Mouse (Mus musculus) midbrain, embryonic 14.5 days (tissue): ENCODE data around the gene Fam131c. TPM values are rescaled to one million over a fixed set of nuclear protein-coding genes. Genes with fewer than 3 reads are reported as not detected.

Experiments used
- ATAC-seq: fragments of 200-750 bp; cut with Nextera tagmentation; 2 replicates; pipeline ENCODE4 v1.8.0; 2017; ENCODE audit warnings: moderate number of reproducible peaks, moderate library complexity; ENCODE audit not compliant: low FRiP score, low TSS enrichment
- DNase-seq: peaks from one replicate; pipeline ENCODE4 v3.0.0-alpha.2; 2015
- H3K27ac ChIP-seq: fragments of 300-500 bp; sonication (generic); replicated peaks from 2 replicates; pipeline ENCODE4 v1.5.1; 2014; ENCODE audit warnings: mild to moderate bottlenecking, low read depth, low read length, moderate library complexity
- H3K27me3 ChIP-seq: fragments of 300-500 bp; sonication (generic); 2 replicates; pipeline ENCODE4 v1.6.1; 2014; ENCODE audit warnings: low read length, control low read depth, mixed read lengths; ENCODE audit not compliant: control insufficient read depth, insufficient read depth
- H3K36me3 ChIP-seq: fragments of 300-500 bp; sonication (generic); 2 replicates; pipeline ENCODE4 v1.6.1; 2014; ENCODE audit warnings: low read length, control low read depth; ENCODE audit not compliant: control insufficient read depth, insufficient read depth
- H3K4me1 ChIP-seq: fragments of 300-500 bp; sonication (generic); 2 replicates; pipeline ENCODE4 v1.6.1; 2014; ENCODE audit warnings: mild to moderate bottlenecking, antibody characterized with exemption, low read length, control low read depth; ENCODE audit not compliant: control insufficient read depth, insufficient read depth
- H3K4me2 ChIP-seq: fragments of 300-500 bp; sonication (generic); 2 replicates; pipeline ENCODE4 v1.6.1; 2014; ENCODE audit warnings: mild to moderate bottlenecking, low read length, moderate library complexity
- H3K4me3 ChIP-seq: fragments of 300-500 bp; sonication (generic); replicated peaks from 2 replicates; pipeline ENCODE4 v1.5.1; 2014; ENCODE audit warnings: low read depth, low read length
- H3K9ac ChIP-seq: fragments of 300-500 bp; sonication (generic); replicated peaks from 2 replicates; pipeline ENCODE4 v1.6.1; 2014; ENCODE audit warnings: mild to moderate bottlenecking, low read length, moderate library complexity
- H3K9me3 ChIP-seq: fragments of 300-500 bp; sonication (generic); 2 replicates; pipeline ENCODE4 v1.6.1; 2016; ENCODE audit warnings: low read length, control low read depth, mixed read lengths; ENCODE audit not compliant: control insufficient read depth
- WGBS: fragments of 180-500 bp; shearing (Covaris S2); extraction: QIAGEN DNeasy Blood & Tissue Kit; methylation state at CpG from one replicate; pipeline ENCODE4 v1.1.7; 2014; 5-methylcytosine and 5-hydroxymethylcytosine counted together
- polyA plus RNA-seq: library from polyadenylated mRNA; unstranded; fragments of >200 nt; fragmentation: Nextera tagmentation; extraction: Ambion mirVana; gene quantifications from 2 replicates; pipeline ENCODE4 v1.2.1, GENCODE M21; 2014

Gene Fam131c
- polyA plus RNA-seq, 1 experiment from 2014 or later: 26.7 TPM

GRCm38 (mm10) chr4:141365126-141365525, 2.9 kb upstream of the Fam131c start:
- ATAC-seq: no peak
- Histone ChIP-seq H3K27ac (no peak overlapping the region), H3K4me1 (0 out of 2 replicates have a peak, but pooled peaks cover under 1% of the 10 kb centered on the region), H3K36me3 (no peaks in the 10 kb centered on the region), H3K27me3 (peaks cover 7% of the 10 kb centered on the region; the same call in 1 of the 2 replicates), H3K4me3 (no peak overlapping the region), H3K4me2 (no peak overlapping the region), H3K9ac (no peak overlapping the region), H3K9me3 (no peaks in the 10 kb centered on the region)
- WGBS: 43% methylated on average over 8 of the region's 8 CpGs
- DNase-seq: no peak

- Histone ChIP-seq H3K36me3 (no peaks in the 10 kb centered on the region), H3K4me3 (no peak overlapping the region), H3K27me3 (peaks cover 7% of the 10 kb centered on the region; the same call in 1 of the 2 replicates), H3K27ac (no peak overlapping the region), H3K4me2 (no peak overlapping the region), H3K4me1 (no peaks in the 10 kb centered on the region), H3K9ac (no peak overlapping the region), H3K9me3 (no peaks in the 10 kb centered on the region)
- 61% methylated on average over 7 of the region's 7 CpGs for WGBS
- DNase-seq: no peak
- ATAC-seq: no peak
Measured at GRCm38 (mm10) chr4:141365876-141366275, 2.1 kb upstream of the Fam131c start.

DNA sequence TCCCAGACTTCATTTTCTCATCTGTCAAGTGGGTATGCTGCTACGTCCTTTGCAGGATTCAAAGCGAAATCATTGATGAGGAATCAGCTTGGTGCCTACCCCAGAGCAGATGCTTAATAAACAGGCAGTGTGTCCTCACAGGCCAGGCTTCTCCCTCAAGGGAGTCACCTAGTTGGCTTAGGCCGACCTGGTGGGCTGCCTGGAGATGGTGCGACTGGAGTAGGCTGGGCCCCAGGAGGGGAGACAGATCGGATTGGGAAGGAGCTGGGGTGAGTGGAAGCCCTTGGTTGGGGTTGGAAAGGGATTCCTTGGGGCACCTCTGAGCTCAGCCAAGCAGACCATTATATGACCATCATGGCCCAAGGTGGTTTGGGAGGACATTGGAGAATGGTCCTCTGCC, 4.4 kb downstream of the Fam131c start:
- ATAC-seq (no peak), DNase-seq (no peak)
- 90% methylated on average over 5 of the region's 5 CpGs for WGBS
- H3K27ac ChIP-seq: no peak overlapping the region
- H3K36me3 ChIP-seq: no peaks in the 10 kb centered on the region
- no peaks in the 10 kb centered on the region for H3K4me1 ChIP-seq
- no peak overlapping the region for H3K4me2 ChIP-seq
- H3K4me3 ChIP-seq: no peak overlapping the region
- H3K27me3 ChIP-seq: no peaks in the 10 kb centered on the region
- H3K9ac ChIP-seq: no peak overlapping the region
- no peaks in the 10 kb centered on the region for H3K9me3 ChIP-seq

DNA sequence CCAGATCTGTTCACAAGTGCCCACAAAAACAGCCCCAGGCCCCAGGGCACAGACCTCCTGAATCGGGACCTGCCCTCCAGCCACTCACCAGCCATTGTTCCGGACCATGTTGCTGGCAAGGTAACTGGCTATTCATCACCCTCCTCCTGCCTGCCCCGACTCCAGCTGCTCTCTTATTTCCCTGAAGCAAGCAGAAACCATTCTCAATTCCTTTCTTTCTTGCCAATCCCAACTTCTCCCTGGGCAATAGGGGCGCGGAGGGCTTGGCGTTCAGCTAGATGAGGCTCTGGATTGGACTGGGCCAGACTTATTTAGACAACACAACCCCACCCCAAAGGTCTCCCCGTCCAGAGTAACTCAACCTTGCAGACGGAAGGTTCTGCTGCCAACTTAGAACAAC, 11.7 kb downstream of the Fam131c start:
- DNase-seq (no peak), ATAC-seq (no peak)
- WGBS: 57% methylated on average over 8 of the region's 8 CpGs

DNA sequence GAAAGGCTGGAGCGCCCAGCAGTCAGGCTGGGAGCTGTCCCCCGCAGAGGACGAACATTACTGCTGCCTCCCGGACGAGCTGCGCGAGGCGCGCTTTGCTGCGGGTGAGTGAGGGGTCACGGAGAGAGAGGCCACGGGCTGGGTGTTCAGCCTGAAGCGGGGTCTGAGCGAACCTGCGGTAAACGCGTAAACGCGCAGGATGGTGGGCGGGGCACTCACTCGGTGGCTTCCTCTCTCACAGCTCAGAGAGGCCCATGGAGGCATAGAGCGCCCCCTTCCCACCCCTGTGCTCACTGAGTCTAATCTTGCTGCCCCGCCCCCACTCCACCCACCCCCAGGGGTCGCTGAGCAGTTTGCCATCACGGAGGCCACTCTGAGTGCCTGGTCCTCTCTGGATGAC, 14.4 kb downstream of the Fam131c start:
- ATAC-seq (no peak), DNase-seq (peak; percentile 58)
- peak overlapping the region; percentile 22 for H3K4me3 ChIP-seq
- H3K4me2 ChIP-seq: peak overlapping the region; percentile 55
- no peaks in the 10 kb centered on the region for H3K36me3 ChIP-seq
- WGBS: 1% methylated on average over 25 of the region's 25 CpGs
- no peaks in the 10 kb centered on the region for H3K9me3 ChIP-seq
- H3K9ac ChIP-seq: peak overlapping the region; percentile 25; the same call in 1 of the 2 replicates
- no peaks in the 10 kb centered on the region for H3K4me1 ChIP-seq
- peaks cover 40% of the 10 kb centered on the region for H3K27me3 ChIP-seq
- no peak overlapping the region for H3K27ac ChIP-seq

More for the DNA sequence above, 11.7 kb downstream of the Fam131c start:
- H3K4me2 ChIP-seq: no peak overlapping the region
- no peaks in the 10 kb centered on the region for H3K4me1 ChIP-seq
- H3K27me3 ChIP-seq: peaks cover 40% of the 10 kb centered on the region
- H3K36me3 ChIP-seq: no peaks in the 10 kb centered on the region
- H3K9me3 ChIP-seq: no peaks in the 10 kb centered on the region
- H3K27ac ChIP-seq: no peak overlapping the region
- H3K4me3 ChIP-seq: no peak overlapping the region
- no peak overlapping the region for H3K9ac ChIP-seq

- Histone ChIP-seq H3K36me3 (no peaks in the 10 kb centered on the region), H3K4me2 (no peak overlapping the region), H3K27me3 (peaks cover 40% of the 10 kb centered on the region), H3K4me3 (no peak overlapping the region), H3K9me3 (no peaks in the 10 kb centered on the region), H3K4me1 (no peaks in the 10 kb centered on the region), H3K27ac (no peak overlapping the region), H3K9ac (no peak overlapping the region)
- no peak for ATAC-seq
- WGBS: under 1% methylated on average over 7 of the region's 7 CpGs
- peak; percentile 85 for DNase-seq
Measured at GRCm38 (mm10) chr4:141385275-141385674, 17.3 kb downstream of the Fam131c start.

- H3K9me3 ChIP-seq: no peaks in the 10 kb centered on the region
- H3K4me1 ChIP-seq: no peaks in the 10 kb centered on the region
- no peak overlapping the region for H3K27ac ChIP-seq
- peaks cover 32% of the 10 kb centered on the region for H3K27me3 ChIP-seq
- 70% methylated on average over 7 of the region's 7 CpGs for WGBS
- no peak overlapping the region for H3K4me3 ChIP-seq
- no peak for ATAC-seq
- DNase-seq: no peak
- H3K36me3 ChIP-seq: no peaks in the 10 kb centered on the region
- H3K4me2 ChIP-seq: no peak overlapping the region
- H3K9ac ChIP-seq: no peak overlapping the region
Measured at GRCm38 (mm10) chr4:141386150-141386549, 18.1 kb downstream of the Fam131c start.

- no peak overlapping the region for H3K4me3 ChIP-seq
- H3K36me3 ChIP-seq: no peaks in the 10 kb centered on the region
- H3K9me3 ChIP-seq: no peaks in the 10 kb centered on the region
- no peak overlapping the region for H3K4me2 ChIP-seq
- H3K4me1 ChIP-seq: no peaks in the 10 kb centered on the region
- H3K9ac ChIP-seq: no peak overlapping the region
- peak; percentile 89 for DNase-seq
- no peak for ATAC-seq
- H3K27ac ChIP-seq: no peak overlapping the region
- 20% methylated on average over 5 of the region's 5 CpGs for WGBS
- peaks cover 22% of the 10 kb centered on the region for H3K27me3 ChIP-seq
Measured at GRCm38 (mm10) chr4:141387093-141387784, 19.2 kb downstream of the Fam131c start.

- Histone ChIP-seq H3K4me3 (no peak overlapping the region), H3K9ac (no peak overlapping the region), H3K36me3 (no peaks in the 10 kb centered on the region), H3K27ac (no peak overlapping the region), H3K4me2 (no peak overlapping the region), H3K4me1 (no peaks in the 10 kb centered on the region), H3K27me3 (peaks cover 17% of the 10 kb centered on the region), H3K9me3 (no peaks in the 10 kb centered on the region)
- WGBS: 67% methylated on average over 5 of the region's 5 CpGs
- ATAC-seq (no peak), DNase-seq (no peak)
Measured at GRCm38 (mm10) chr4:141387933-141388332, 19.9 kb downstream of the Fam131c start.
